Mouse (Mus musculus) neural tube, embryonic 15.5 days (tissue): Measurements from ENCODE around the gene Rlf. TPM values are rescaled to one million over a fixed set of nuclear protein-coding genes. Genes with fewer than 3 reads are reported as not detected.

Source experiments
- ATAC-seq: fragments of 200-750 bp; cut with Nextera tagmentation; 2 replicates; pipeline ENCODE4 v1.8.0; 2017; ENCODE audit warnings: mild to moderate bottlenecking, moderate TSS enrichment, moderate library complexity; ENCODE audit not compliant: low FRiP score
- H3K27ac ChIP-seq: fragments of 300-500 bp; sonication (generic); replicated peaks from 2 replicates; pipeline ENCODE4 v1.5.1; 2015; ENCODE audit warnings: mild to moderate bottlenecking, inconsistent platforms
- H3K27me3 ChIP-seq: fragments of 300-500 bp; sonication (generic); replicated peaks from 2 replicates; pipeline ENCODE4 v1.6.1; 2015; ENCODE audit warnings: inconsistent platforms
- H3K36me3 ChIP-seq: fragments of 300-500 bp; sonication (generic); 2 replicates; pipeline ENCODE4 v1.6.1; 2015; ENCODE audit warnings: inconsistent platforms
- H3K4me1 ChIP-seq: fragments of 300-500 bp; sonication (generic); 2 replicates; pipeline ENCODE4 v1.6.1; 2015; ENCODE audit warnings: inconsistent platforms
- H3K4me2 ChIP-seq: fragments of 300-500 bp; sonication (generic); 2 replicates; pipeline ENCODE4 v1.6.1; 2015; ENCODE audit warnings: inconsistent platforms, mild to moderate bottlenecking, moderate library complexity
- H3K4me3 ChIP-seq: fragments of 300-500 bp; sonication (generic); replicated peaks from 2 replicates; pipeline ENCODE4 v1.5.1; 2015; ENCODE audit warnings: mild to moderate bottlenecking, inconsistent platforms
- H3K9ac ChIP-seq: fragments of 300-500 bp; sonication (generic); replicated peaks from 2 replicates; pipeline ENCODE4 v1.6.1; 2015; ENCODE audit warnings: mild to moderate bottlenecking, inconsistent platforms
- H3K9me3 ChIP-seq: fragments of 300-500 bp; sonication (generic); replicated peaks from 2 replicates; pipeline ENCODE4 v1.6.1; 2016; ENCODE audit warnings: inconsistent platforms
- WGBS: fragments of 180-500 bp; shearing (Covaris S2); methylation state at CpG from one replicate; pipeline ENCODE4 v1.1.7; 2015; ENCODE audit warnings: mixed read lengths; 5-methylcytosine and 5-hydroxymethylcytosine counted together
- polyA plus RNA-seq: library from polyadenylated mRNA; unstranded; fragments of >200 nt; fragmentation: Nextera tagmentation; extraction: Ambion mirVana; gene quantifications from 2 replicates; pipeline ENCODE4 v1.2.1, GENCODE M21; 2015

Rlf gene
- polyA plus RNA-seq, 1 experiment from 2014 or later, result 27.3 TPM

GRCm38 (mm10) chr4:121109126-121109525 lies 105.8 kb downstream of the Rlf start, which contains the start of gene Tmco2:
Gene Tmco2 (minus strand): TSS chr4:121109226.
- Histone ChIP-seq H3K9ac (no peak within 1 kb of the TSS), H3K4me1 (no peaks in the 10 kb centered on the region), H3K27me3 (no peaks in the 10 kb centered on the region), H3K27ac (no peak within 1 kb of the TSS), H3K4me3 (no peak within 1 kb of the TSS), H3K9me3 (no peaks in the 10 kb centered on the region), H3K4me2 (no peak within 1 kb of the TSS), H3K36me3 (no peaks in the 10 kb centered on the region)
- ATAC-seq, result no peak
- 92% methylated on average over 2 of the region's 2 CpGs for WGBS

- no peak overlapping the region for H3K4me2 ChIP-seq
- H3K4me3 ChIP-seq, result no peak overlapping the region
- ATAC-seq, result no peak
- H3K27me3 ChIP-seq, result no peaks in the 10 kb centered on the region
- no peaks in the 10 kb centered on the region for H3K36me3 ChIP-seq
- 83% methylated on average over 4 of the region's 4 CpGs for WGBS
- no peak overlapping the region for H3K9ac ChIP-seq
- no peaks in the 10 kb centered on the region; the same call in 1 of the 2 replicates for H3K4me1 ChIP-seq
- no peaks in the 10 kb centered on the region for H3K9me3 ChIP-seq
- no peak overlapping the region for H3K27ac ChIP-seq
These were observed 111.6 kb downstream of the Rlf start for GRCm38 (mm10) chr4:121103304-121103703.

- H3K4me2 ChIP-seq, result peak within 1 kb of the TSS; percentile 82
- peaks cover 26% of the 10 kb centered on the region for H3K36me3 ChIP-seq
- peak; percentile 95 for ATAC-seq
- H3K27ac ChIP-seq, result peak within 1 kb of the TSS; percentile 71
- no peaks in the 10 kb centered on the region for H3K9me3 ChIP-seq
- H3K4me3 ChIP-seq, result peak within 1 kb of the TSS; percentile 82
- no peaks in the 10 kb centered on the region for H3K27me3 ChIP-seq
- WGBS, result under 1% methylated on average over 39 of the region's 39 CpGs
- peak within 1 kb of the TSS; percentile 78 for H3K9ac ChIP-seq
- H3K4me1 ChIP-seq, result peaks cover 14% of the 10 kb centered on the region
These were observed 117.1 kb downstream of the Rlf start, which contains the start of gene Zmpste24 for GRCm38 (mm10) chr4:121097650-121098378. Gene Zmpste24 (minus strand): TSS chr4:121098241.

Other genes starting within 250 kb of the Rlf start
- gene Smap2, start 197.8 kb downstream of the Rlf start, polyA plus RNA-seq, result 41.4 and 43.4 TPM in 2 replicates
- 21.5 and 36.1 TPM in 2 replicates for gene Col9a2, start 175.7 kb downstream of the Rlf start, polyA plus RNA-seq
- 24.8 and 32.4 TPM in 2 replicates for gene Zmpste24, start 116.8 kb downstream of the Rlf start, polyA plus RNA-seq
- not detected in 2 replicates for gene Tmco2, start 105.9 kb downstream of the Rlf start, polyA plus RNA-seq
- gene Gm12888, start 109.8 kb upstream of the Rlf start, polyA plus RNA-seq, result not detected in 2 replicates
- not detected in 2 replicates for gene Gm12886, start 208.0 kb upstream of the Rlf start, polyA plus RNA-seq